Mouse (Mus musculus) MEL (cell line): ENCODE results near the gene Tsc22d1.

Experiments used
- CTCF ChIP-seq, 3 experiments: IDR thresholded peaks in 2 of 3; conservative IDR thresholded peaks in 1 of 3; 2 replicates each; pipeline ENCODE4 v1.5.1; 2011 to 2012; ENCODE audit warnings: low read length in 3 of 3, low read depth in 2 of 3, mild to moderate bottlenecking in 2 of 3, improper control_type of control experiment in 1 of 3, inconsistent platforms in 1 of 3, mixed read lengths in 1 of 3, moderate library complexity in 1 of 3; ENCODE audit not compliant: control insufficient read depth in 1 of 3, insufficient read depth in 1 of 3, poor library complexity in 1 of 3, severe bottlenecking in 1 of 3
- E2F4 ChIP-seq: IDR thresholded peaks from 2 replicates; pipeline ENCODE4 v1.6.1; 2011; ENCODE audit warnings: low read depth, low read length, improper control_type of control experiment, borderline replicate concordance
- EP300 ChIP-seq, 2 experiments: IDR thresholded peaks; 2 replicates each; pipeline ENCODE4 v1.6.1; 2011; ENCODE audit warnings: improper control_type of control experiment in 2 of 2, low read length in 2 of 2, low read depth in 1 of 2, mild to moderate bottlenecking in 1 of 2
- NELFE ChIP-seq: IDR thresholded peaks from 2 replicates; pipeline ENCODE4 v1.6.1; 2011; ENCODE audit warnings: low read depth, low read length, improper control_type of control experiment
- POLR2A ChIP-seq, 2 experiments: IDR thresholded peaks; 2 replicates each; pipeline ENCODE4 v1.6.1; 2011 to 2012; ENCODE audit warnings: low read length in 2 of 2, mild to moderate bottlenecking in 2 of 2, control low read depth in 1 of 2, improper control_type of control experiment in 1 of 2, low read depth in 1 of 2, moderate library complexity in 1 of 2; ENCODE audit not compliant: control insufficient read depth in 1 of 2, insufficient read depth in 1 of 2, poor library complexity in 1 of 2
- POLR2AphosphoS2 ChIP-seq: IDR thresholded peaks from 2 replicates; pipeline ENCODE4 v1.6.1; 2011; ENCODE audit warnings: low read length, improper control_type of control experiment

- TF ChIP-seq CTCF (IDR thresholded peaks at IDR 0.05 in 2 of 3, conservative IDR thresholded peaks at IDR 0.05 in 1 of 3; ENCODE audit: control insufficient read depth in 1 of 3, insufficient read depth in 1 of 3, low read depth in 2 of 3, low read length in 3 of 3, poor library complexity in 1 of 3, severe bottlenecking in 1 of 3) (no peak), E2F4 (no peak), EP300 (IDR thresholded peaks at IDR 0.05; ENCODE audit: low read depth in 1 of 2, low read length in 2 of 2) (no peak), POLR2AphosphoS2 (no peak), POLR2A (IDR thresholded peaks at IDR 0.05; ENCODE audit: control insufficient read depth in 1 of 2, insufficient read depth in 1 of 2, low read depth in 1 of 2, low read length in 2 of 2, poor library complexity in 1 of 2) (no peak), NELFE (no peak)
Measured at GRCm38 (mm10) chr14:76476770-76477169, 62.0 kb downstream of the Tsc22d1 start.
